Mouse (Mus musculus): ENCODE measurements around the gene Apoa2.

The Apoa2 gene

DNA sequence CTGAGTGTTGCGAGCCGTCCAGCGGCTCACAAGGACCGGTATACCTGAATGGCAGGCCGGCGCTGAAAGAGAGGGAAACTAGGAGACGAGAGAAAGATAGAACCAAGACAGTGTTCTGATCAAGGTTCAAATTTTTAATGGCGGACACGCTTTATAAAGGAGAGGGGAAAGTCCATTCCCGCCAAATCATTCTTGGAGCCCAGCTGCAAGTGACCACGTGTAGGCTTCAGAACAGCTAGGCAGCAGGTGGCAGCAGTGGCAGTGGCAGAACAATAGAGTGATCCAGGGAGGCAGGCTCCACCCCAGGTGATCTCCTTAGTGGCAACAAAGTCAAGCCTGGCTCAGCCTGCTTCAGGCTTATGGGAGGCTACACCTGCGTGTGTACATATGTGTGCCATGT is 17.1 kb downstream of the Apoa2 start:
- ChIA-PET POLR2A (interaction anchor here in 2 of 4 experiments (0.6 to 1.5 kb wide), 9 partner anchors 9 to 123 kb away, joined by 3 to 7 read pairs (median 3); partner anchors contain the start of gene Adamts4 (in 1 of the 2)), CTCF (interaction anchor here in 1 of 4 experiments (1.1 to 1.9 kb wide), 3 partner anchors 9 to 340 kb away, joined by 3 to 7 read pairs (median 5); partner anchors contain the start of genes Adamts4, Ndufs2 and Ppox)

DNA sequence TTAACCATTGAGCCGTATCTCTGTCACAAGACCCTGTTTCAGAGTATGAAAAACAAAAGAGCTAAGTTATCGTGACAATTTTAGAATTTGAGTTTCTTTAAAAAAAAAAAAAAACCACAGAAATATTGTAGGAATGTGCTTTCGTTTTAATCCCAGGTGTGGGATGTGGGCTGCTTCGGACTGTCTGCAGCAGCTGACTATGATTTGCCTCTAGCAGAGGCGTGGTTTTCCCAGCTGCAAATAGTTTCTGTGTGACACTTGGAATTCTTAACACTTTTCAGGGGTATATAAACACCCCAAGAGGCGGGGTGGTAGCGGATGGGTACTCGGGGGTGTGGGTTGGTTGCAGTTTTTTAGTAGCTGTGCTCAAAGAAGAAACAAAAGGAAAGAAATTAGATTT is 20.5 kb downstream of the Apoa2 start:
- ChIA-PET CTCF (interaction anchor here in 2 of 4 experiments (0.6 to 1.1 kb wide), 2 partner anchors 78 to 127 kb away, joined by 3 read pairs; no protein-coding TSS in a partner anchor), POLR2A (interaction anchor here in 3 of 4 experiments (0.6 to 3.1 kb wide), 12 partner anchors 12 to 257 kb away, joined by 3 to 14 read pairs (median 3); partner anchors contain the start of genes B4galt3 (in 2 of the 3), Nit1 (in 1 of the 3), Pcp4l1 (in 1 of the 3) and Pfdn2 (in 1 of the 3))

DNA sequence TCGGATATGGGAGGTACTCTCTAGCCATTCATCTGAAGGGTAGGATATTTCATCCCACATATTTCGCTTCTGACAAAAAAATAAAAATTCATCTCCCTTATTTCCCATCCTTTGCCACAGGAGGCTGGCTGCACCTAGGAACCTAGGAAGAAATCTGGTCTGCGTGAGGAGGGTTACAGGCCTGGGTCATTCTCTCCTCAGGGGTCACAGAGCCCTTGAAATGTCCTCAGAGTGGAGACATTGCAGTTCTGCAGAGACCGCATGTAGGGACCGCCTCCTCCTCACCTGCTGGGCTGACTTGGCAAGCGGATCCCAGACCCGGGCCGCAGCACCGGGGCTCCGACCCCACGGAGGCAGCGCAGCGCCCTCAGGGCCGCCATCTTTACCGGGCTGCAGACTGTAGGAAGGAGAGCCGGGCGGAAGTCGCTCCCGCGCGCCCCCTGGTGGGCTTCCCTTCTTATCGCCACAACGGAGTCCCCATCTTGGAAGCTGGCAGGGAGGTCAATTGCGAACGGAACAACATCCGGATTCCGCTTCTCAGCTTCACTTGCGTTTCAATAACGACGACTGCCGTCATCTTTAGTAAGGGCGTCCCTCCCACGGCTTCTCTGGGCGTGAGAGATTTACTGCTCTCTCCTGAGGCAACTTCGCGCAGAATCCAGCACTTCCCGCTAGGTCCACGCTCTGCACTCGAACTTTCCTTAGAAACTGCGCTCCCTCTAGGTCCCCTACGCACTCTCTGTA is 22.0 kb downstream of the Apoa2 start:
- ChIA-PET CTCF (interaction anchor here in 3 of 4 experiments (0.6 to 1.6 kb wide), 22 partner anchors 8 to 158 kb away, joined by 3 to 14 read pairs (median 3); partner anchors contain the start of genes B4galt3 (in 1 of the 3), Ppox (in 1 of the 3) and Tomm40l (in 1 of the 3)), POLR2A (interaction anchor here (0.6 to 3.1 kb wide), 19 partner anchors 9 to 1278 kb away, joined by 3 to 14 read pairs (median 4); partner anchors contain the start of genes Ppox (in 3 of the 4), B4galt3 (in 2 of the 4), Pcp4l1 (in 1 of the 4) and Usp21 (in 1 of the 4))

DNA sequence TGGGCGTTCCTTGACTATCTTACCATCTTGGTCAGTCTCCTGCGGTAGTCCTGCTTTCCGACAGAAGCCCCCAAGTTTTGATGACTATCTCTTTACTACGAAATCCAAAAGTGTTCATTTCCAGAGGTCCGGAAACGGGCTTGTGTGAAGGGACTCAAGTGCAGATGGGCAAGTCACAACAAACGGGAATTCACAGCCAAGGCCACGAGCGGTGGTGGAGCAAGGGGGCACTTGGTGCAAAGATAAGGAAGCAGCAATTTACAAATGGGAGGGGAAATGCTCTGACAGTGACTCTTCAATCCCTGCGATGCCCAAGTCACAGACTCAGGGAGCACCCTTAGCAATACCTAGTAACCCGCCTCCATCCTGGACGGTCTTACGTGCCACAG is 22.6 kb downstream of the Apoa2 start:
- POLR2A ChIA-PET, result interaction anchor here (0.6 to 3.1 kb wide), 14 partner anchors 9 to 136 kb away, joined by 3 to 14 read pairs (median 5); partner anchors contain the start of genes B4galt3 (in 2 of the 4), Ppox (in 2 of the 4) and Pcp4l1 (in 1 of the 4)
- CTCF ChIA-PET, result interaction anchor here in 3 of 4 experiments (0.6 to 1.6 kb wide), 22 partner anchors 9 to 159 kb away, joined by 3 to 14 read pairs (median 3); partner anchors contain the start of genes B4galt3 (in 1 of the 3), Ppox (in 1 of the 3) and Tomm40l (in 1 of the 3)

DNA sequence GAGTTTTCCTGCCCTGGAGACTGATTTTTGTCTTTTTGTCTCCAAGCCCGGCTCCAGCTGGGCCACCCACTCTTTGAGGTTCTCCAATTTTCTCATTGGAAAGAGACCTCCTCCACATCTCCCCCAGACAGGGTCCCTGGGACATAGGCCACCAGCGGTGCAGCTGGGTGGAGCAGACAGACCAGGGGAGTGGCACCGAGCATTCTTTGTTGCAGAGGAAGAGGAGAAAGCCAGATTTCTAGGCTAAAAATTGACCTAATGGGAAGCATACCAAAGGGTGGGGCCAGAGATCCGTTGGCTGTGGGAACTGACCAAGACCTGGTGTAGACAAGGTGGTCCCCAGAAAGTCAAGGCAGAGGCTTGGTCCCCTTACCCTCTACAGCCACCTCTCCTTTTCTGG is 23.1 kb downstream of the Apoa2 start:
- CTCF ChIA-PET, result interaction anchor here in 3 of 4 experiments (0.6 to 1.6 kb wide), 9 partner anchors 9 to 254 kb away, joined by 3 to 8 read pairs (median 3); partner anchors contain the start of genes Ppox (in 1 of the 3) and Tomm40l (in 1 of the 3)

DNA sequence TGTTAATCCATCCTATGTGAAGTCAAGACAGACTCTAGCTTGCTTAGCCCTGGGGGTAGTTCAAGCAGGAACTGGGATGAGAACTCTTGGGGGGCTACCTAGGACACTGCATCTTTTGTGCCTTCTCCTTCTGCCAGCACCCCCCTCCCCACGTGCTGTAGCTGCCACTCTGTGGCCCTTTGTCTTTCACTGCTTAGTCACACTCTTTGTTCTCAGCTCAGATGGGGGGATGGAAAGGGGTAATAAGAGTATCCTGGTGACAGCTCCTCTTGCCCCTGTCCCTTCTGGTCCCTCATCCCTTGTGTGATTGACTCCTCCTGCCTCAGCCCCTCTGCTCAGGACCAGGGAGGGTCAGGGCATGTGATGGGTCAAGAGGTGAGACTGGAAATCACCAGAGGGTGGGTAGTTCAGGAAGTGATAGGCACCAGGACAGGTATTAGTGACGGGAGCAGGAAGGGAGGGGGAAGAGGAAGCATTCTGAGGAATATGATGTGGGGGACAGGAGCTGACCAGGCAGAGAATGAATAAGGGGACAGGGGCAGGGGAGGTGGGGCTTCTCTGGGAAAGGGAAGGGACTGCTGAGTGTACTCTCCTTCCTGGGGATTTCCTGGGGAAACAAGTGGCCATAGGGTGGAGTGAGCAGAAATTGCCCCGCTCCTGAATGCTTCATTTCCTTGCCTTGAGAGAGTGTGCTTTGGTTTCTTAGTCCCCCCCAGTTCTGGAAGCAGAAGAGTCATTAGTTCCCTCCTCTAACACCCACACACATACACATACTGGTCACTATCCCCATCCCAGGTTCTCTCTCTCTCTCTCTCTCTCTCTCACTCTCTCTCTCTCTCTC is 23.8 kb downstream of the Apoa2 start:
- CTCF ChIA-PET, result interaction anchor here in 3 of 4 experiments (0.6 to 1.4 kb wide), 6 partner anchors 10 to 254 kb away, joined by 3 to 4 read pairs (median 3); partner anchors contain the start of gene Ppox (in 1 of the 3)
- POLR2A ChIA-PET, result interaction anchor here in 3 of 4 experiments (0.5 to 3.4 kb wide), 13 partner anchors 9 to 160 kb away, joined by 3 to 21 read pairs (median 3); partner anchors contain the start of genes B4galt3 (in 2 of the 3) and Usp21 (in 1 of the 3)

More for the DNA sequence above, 23.1 kb downstream of the Apoa2 start:
- POLR2A ChIA-PET, result interaction anchor here in 2 of 4 experiments (0.5 to 3.1 kb wide), 9 partner anchors 10 to 137 kb away, joined by 3 to 14 read pairs (median 3); partner anchors contain the start of genes B4galt3 (in 1 of the 2) and Usp21 (in 1 of the 2)

DNA sequence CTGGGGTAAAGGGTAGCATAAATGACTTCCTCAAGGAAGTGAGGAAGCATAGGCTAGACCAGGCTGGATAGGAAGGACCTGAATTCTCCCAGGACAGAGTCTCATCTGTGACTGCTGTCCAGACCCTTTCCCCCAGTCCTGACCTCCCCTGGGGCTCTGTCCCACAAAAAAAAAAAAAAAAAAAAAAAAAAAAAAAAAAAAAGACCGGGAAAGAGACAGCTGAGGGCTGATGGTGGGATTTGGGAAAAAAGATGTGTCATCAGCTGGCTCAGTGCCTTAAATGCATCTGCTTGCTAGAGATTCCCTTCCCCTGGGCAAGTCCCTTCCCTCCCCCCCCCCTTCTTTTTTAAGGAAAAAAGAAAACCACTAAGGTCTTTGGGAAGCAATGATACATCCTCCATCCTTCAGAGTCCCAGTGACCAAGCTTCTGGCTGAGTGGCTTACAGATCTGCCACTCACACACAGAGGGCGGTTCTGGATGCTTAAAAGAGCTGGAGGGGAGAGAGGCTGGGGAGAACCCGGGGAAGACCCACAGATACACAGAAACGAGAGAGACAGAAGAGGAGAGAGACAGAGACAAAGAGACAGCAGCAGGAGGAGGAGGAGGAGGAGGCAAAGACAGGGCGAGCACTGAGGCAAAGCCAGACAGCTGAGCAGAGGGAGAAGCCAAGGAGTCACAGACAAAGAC is 25.2 kb downstream of the Apoa2 start, which contains the start of gene Adamts4:
Adamts4 (plus strand) TSS at position 509 of the 688 bp plus-strand sequence.
- ChIA-PET CTCF (interaction anchor here in 3 of 4 experiments (0.5 to 2.6 kb wide), 12 partner anchors 8 to 196 kb away, joined by 3 to 12 read pairs (median 4); partner anchors contain the start of genes Fcer1g (in 1 of the 3) and Tomm40l (in 1 of the 3)), POLR2A (interaction anchor here (0.5 to 3.4 kb wide), 26 partner anchors 9 to 252 kb away, joined by 3 to 21 read pairs (median 4); partner anchors contain the start of genes B4galt3 (in 2 of the 4), Cfap126 (in 1 of the 4), Dedd (in 1 of the 4) and Pcp4l1 (in 1 of the 4))

DNA sequence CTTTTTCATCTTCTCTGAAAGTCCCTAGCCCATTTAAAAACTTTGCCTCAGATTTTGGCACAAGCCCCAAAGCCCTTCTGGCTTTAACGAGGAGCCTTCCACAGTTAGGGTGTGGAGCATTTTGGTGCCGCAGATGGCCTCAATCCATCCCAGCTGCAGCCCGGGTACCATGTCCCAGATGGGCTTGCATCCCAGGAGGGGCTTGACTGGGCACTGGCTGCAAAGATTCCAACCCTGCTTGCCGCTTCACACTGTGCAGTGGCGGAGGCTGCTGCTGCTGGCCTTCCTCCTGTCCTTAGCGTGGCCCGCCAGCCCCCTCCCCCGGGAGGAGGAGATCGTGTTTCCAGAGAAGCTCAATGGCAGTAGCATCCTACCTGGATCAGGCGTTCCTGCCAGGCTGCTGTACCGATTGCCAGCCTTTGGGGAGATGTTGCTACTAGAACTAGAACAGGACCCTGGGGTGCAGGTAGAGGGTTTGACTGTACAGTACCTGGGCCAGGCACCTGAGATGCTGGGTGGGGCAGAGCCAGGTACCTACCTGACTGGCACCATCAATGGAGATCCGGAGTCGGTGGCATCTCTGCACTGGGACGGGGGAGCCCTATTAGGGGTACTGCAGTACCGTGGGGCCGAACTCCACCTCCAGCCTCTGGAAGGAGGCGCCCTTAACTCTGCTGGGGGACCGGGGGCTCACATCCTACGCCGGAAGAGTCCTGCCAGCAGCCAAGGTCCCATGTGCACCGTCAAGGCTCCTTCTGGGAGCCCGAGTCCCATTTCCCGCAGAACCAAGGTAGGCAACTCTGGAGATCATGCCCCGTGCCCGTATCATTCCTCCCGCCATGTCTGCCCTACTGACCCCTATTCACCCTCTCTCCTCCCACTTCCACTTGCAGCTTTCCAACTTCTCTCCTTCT is 26.1 kb downstream of the Apoa2 start, which contains the start of gene Ndufs2:
Ndufs2 (minus strand) TSS at position 709 of the 914 bp plus-strand sequence.
- CTCF ChIA-PET, result interaction anchor here (0.6 to 2.6 kb wide), 17 partner anchors 9 to 139 kb away, joined by 3 to 12 read pairs (median 4); partner anchors contain the start of genes Ppox (in 1 of the 4) and Tomm40l (in 1 of the 4)

DNA sequence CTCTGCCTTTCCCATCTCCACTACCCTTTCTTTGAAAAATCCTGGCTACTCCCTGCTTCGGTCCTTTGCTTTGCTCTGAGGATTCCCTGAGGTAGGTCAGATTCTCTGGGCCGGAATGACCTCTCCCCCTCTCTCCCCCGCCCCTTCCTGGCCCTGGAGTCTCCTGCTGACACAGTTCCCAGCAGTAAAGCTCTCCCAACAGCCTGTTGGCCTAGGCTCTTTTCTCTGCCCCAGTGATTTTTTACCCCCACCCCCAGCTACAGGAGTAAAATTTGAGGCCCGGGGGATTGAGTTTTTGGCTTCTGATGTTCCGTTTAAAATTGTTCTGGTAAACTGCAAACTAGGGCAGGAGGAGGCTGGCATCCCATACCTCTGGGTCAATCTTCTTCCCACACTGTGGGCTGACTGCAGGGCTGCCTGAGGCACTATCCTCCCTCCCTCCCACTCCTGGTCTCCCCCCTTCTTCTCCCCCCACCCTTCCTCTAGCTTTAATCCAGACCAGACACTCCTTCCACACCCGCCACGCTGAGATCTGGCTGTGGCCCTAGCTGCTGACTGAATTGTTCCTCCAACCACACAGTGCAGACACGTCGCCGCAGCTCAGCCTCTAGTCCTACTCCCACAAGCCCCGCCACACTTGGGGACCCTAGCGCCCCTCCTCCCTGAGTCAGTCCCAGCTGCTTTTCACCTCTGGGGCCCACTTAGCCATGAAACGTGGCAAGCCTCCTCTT is 26.9 kb downstream of the Apoa2 start:
- CTCF ChIA-PET, result interaction anchor here (0.5 to 2.6 kb wide), 20 partner anchors 9 to 764 kb away, joined by 3 to 12 read pairs (median 5); partner anchors contain the start of genes Tomm40l (in 2 of the 4) and Ppox (in 1 of the 4)
- POLR2A ChIA-PET, result interaction anchor here (0.5 to 3.4 kb wide), 43 partner anchors 9 to 343 kb away, joined by 3 to 21 read pairs (median 4); partner anchors contain the start of genes B4galt3 (in 3 of the 4), Cfap126 (in 2 of the 4), Dedd (in 1 of the 4) and Klhdc9 (in 1 of the 4)

More for the DNA sequence above, 26.1 kb downstream of the Apoa2 start, which contains the start of gene Ndufs2:
- POLR2A ChIA-PET, result interaction anchor here (0.5 to 3.4 kb wide), 39 partner anchors 9 to 342 kb away, joined by 3 to 21 read pairs (median 4); partner anchors contain the start of genes B4galt3 (in 3 of the 4), Cfap126 (in 1 of the 4), Dedd (in 1 of the 4) and Klhdc9 (in 1 of the 4)

DNA sequence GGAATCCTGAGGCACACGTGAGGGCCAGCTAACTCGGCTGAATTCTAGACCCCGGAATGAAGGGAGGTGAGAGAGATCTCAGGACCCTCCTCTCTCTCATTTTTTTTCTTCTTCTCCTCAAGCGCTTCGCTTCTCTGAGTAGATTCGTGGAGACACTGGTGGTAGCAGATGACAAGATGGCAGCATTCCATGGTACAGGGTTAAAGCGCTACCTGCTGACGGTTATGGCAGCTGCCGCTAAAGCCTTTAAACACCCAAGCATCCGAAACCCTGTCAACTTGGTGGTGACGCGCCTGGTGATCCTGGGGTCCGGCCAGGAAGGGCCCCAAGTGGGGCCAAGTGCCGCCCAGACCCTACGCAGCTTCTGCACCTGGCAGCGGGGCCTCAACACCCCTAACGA is 27.6 kb downstream of the Apoa2 start:
- ChIA-PET POLR2A (interaction anchor here in 3 of 4 experiments (0.6 to 2.8 kb wide), 27 partner anchors 10 to 275 kb away, joined by 3 to 12 read pairs (median 4); partner anchors contain the start of genes B4galt3 (in 2 of the 3), Cfap126 (in 2 of the 3), Pcp4l1 (in 1 of the 3) and Ppox (in 1 of the 3)), CTCF (interaction anchor here in 3 of 4 experiments (0.6 to 2.6 kb wide), 12 partner anchors 10 to 764 kb away, joined by 3 to 12 read pairs (median 6); partner anchors contain the start of genes Tomm40l (in 2 of the 3) and Ppox (in 1 of the 3))

DNA sequence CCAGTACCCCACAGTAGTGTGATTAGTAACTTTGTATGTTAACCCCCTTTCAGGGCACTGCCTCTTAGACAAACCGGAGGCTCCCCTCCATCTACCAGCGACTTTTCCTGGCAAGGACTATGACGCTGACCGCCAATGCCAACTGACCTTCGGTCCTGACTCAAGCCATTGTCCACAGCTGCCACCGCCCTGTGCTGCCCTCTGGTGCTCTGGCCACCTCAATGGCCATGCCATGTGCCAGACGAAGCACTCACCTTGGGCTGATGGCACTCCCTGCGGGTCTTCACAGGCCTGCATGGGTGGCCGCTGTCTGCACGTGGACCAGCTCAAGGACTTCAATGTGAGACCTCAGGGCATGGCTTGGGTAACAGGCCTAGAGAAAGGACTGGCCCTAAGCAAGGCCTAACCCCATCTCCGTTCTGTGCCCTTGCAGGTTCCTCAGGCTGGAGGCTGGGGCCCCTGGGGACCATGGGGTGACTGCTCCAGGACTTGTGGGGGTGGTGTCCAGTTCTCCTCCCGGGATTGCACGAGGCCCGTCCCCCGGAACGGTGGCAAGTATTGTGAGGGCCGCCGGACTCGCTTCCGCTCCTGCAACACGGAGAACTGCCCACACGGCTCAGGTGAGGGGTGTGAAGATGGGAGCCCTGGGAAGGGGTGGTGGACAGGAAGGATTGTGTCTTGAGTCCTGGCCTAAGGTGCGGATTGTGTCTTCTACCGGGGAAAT is 31.4 kb downstream of the Apoa2 start:
- CTCF ChIA-PET, result no interaction called here
- POLR2A ChIA-PET, result interaction anchor here in 2 of 4 experiments (1.3 to 2.6 kb wide), 4 partner anchors 9 to 13 kb away, joined by 3 to 14 read pairs (median 4); partner anchors contain the start of gene B4galt3 (in 1 of the 2)

DNA sequence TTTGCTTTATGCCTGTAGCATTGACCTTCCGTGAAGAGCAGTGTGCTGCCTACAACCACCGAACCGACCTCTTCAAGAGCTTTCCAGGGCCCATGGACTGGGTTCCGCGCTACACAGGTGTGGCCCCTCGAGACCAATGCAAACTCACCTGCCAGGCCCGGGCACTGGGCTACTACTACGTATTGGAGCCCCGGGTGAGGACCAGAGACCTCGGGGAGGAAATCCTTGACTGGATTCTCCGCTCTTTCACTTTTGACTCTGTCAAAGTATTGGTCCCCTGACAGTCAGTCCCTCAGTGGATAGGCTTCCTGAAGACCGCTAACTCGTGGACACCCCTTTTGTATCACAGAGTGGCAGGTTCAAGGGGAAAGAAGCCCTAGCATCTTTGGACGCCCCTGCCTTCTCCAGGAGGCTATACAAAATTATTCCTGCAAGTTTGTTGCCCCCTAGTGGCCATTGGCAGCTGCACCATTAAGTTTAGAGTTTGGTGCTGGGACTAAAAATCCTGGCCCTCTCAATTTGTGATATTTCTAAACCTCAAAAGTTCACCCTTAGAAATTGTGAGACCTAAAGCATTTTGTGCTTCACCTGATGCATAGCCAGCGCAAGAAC is 32.2 kb downstream of the Apoa2 start:
- POLR2A ChIA-PET, result interaction anchor here in 3 of 4 experiments (0.7 to 2.6 kb wide), 10 partner anchors 10 to 146 kb away, joined by 3 to 14 read pairs (median 4); partner anchors contain the start of genes B4galt3 (in 2 of the 3), Ppox (in 2 of the 3) and Cfap126 (in 1 of the 3)

DNA sequence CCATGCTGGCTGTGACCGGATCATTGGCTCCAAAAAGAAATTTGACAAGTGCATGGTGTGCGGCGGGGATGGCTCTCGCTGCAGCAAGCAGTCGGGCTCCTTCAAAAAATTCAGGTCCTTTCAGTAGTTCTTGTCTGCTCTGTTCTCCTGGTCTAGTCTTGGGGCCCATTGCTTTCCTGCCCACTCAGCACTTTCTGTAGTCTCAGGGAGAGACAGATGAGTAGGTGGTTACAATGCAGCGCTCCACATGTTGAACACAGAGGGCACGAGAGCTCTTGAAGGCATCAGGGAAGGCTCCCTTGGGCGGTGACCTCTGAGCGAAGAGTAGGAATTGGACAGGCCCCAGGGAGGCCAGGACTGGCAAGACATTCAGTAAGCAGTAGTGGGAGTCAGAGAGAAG is 32.9 kb downstream of the Apoa2 start:
- CTCF ChIA-PET, result interaction anchor here (0.5 to 1.8 kb wide), 13 partner anchors 10 to 356 kb away, joined by 3 to 8 read pairs (median 4); partner anchors contain the start of gene Ppox (in 1 of the 4)
- POLR2A ChIA-PET, result interaction anchor here in 3 of 4 experiments (0.6 to 2.6 kb wide), 10 partner anchors 9 to 1244 kb away, joined by 3 to 14 read pairs (median 4); partner anchors contain the start of genes B4galt3 (in 2 of the 3), Ppox (in 2 of the 3) and Cfap126 (in 1 of the 3)

More for the DNA sequence above, 32.2 kb downstream of the Apoa2 start:
- CTCF ChIA-PET, result interaction anchor here (0.5 to 1.8 kb wide), 12 partner anchors 11 to 356 kb away, joined by 3 to 8 read pairs (median 4); partner anchors contain the start of gene Ppox (in 1 of the 4)
